In the genomic region with DNA sequence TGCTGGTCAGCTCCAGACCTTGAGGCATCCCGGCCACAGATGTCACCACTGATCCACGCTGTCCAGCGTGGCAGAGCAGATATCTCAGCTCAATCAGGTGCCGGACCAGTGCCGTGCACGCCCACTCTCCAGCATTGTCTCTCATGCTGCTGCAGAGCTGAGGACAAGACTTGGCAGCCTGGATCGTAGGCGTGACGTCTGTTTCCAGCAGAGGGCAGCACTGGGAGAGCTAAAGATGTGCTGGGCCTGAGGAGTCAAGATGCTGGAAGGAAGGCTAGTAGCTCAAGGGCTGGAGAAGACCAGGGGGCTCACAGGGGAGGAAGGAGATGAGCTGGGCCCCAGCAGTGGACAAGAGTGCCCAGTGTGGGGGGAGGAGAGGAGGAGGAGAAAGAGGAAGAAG, we compare ENCODE assay signal across 8 mouse cellular contexts.
DNase-seq lines count a peak whose midpoint lies in the region; ATAC-seq and TF ChIP-seq lines count a peak whose summit lies in the region.

No protein-coding gene starts in this region.

- H3K27me3 ChIP-seq in midbrain, embryonic 10.5 days (ENCODE audit: low read depth, poor library complexity, severe bottlenecking) = peaks cover 45% of the 10 kb centered on the region
- H3K27me3 ChIP-seq in midbrain, embryonic 13.5 days = peaks cover 29% of the 10 kb centered on the region
- no peaks in the 10 kb centered on the region for H3K27me3 ChIP-seq in kidney, adult 2 months (replicated peaks; ENCODE audit: control insufficient read depth, insufficient read depth, low read length)
- H3K27me3 ChIP-seq in liver, adult 2 months (ENCODE audit: control insufficient read depth, insufficient read depth, low read length) = peaks cover 5% of the 10 kb centered on the region; the same call in 1 of the 2 replicates
- peaks cover 21% of the 10 kb centered on the region for H3K27me3 ChIP-seq in neural tube, embryonic 11.5 days (ENCODE audit: control insufficient read depth, insufficient read depth, low read length)
- H3K27me3 ChIP-seq in testis, adult 2 months (ENCODE audit: control insufficient read depth, insufficient read depth, low read length) = no peaks in the 10 kb centered on the region

- TF ChIP-seq POLR2A in kidney, adult 2 months (IDR thresholded peaks at IDR 0.05; ENCODE audit: low read depth, low read length) = no peak
- no peak for TF ChIP-seq POLR2A in liver, adult 2 months (IDR thresholded peaks at IDR 0.05; ENCODE audit: extremely low read depth, insufficient read depth, low read length)
- no peak for TF ChIP-seq POLR2A in testis, adult 2 months (IDR thresholded peaks at IDR 0.05; ENCODE audit: control insufficient read depth, low read depth, low read length)

- peak; percentile 95 for TF ChIP-seq CTCF in kidney, adult 2 months (conservative IDR thresholded peaks at IDR 0.05; ENCODE audit: insufficient read depth, insufficient read length, low read depth, low read length)
- TF ChIP-seq CTCF in liver, adult 2 months (IDR thresholded peaks at IDR 0.05; ENCODE audit: low read depth, low read length) = peak; percentile 96
- TF ChIP-seq CTCF in testis, adult 2 months (IDR thresholded peaks at IDR 0.05; ENCODE audit: control insufficient read depth, insufficient read depth, insufficient replicate concordance, low read depth, low read length) = peak; percentile 87

- no peak overlapping the region for H3K27ac ChIP-seq in midbrain, embryonic 10.5 days (replicated peaks)
- H3K27ac ChIP-seq in midbrain, embryonic 13.5 days = no peak overlapping the region
- no peak overlapping the region for H3K27ac ChIP-seq in kidney, adult 2 months (ENCODE audit: insufficient read depth, low read depth, low read length)
- H3K27ac ChIP-seq in liver, adult 2 months (replicated peaks; ENCODE audit: insufficient read depth, low read depth, low read length) = no peak overlapping the region
- no peak overlapping the region for H3K27ac ChIP-seq in neural tube, embryonic 11.5 days (ENCODE audit: low read depth, low read length)
- H3K27ac ChIP-seq in testis, adult 2 months (ENCODE audit: control insufficient read depth, insufficient read depth, low read depth, low read length) = no peak overlapping the region

- H3K4me1 ChIP-seq in midbrain, embryonic 10.5 days = peaks cover 40% of the 10 kb centered on the region
- H3K4me1 ChIP-seq in midbrain, embryonic 13.5 days (replicated peaks) = peaks cover 50% of the 10 kb centered on the region
- peaks cover 8% of the 10 kb centered on the region; the same call in 1 of the 2 replicates for H3K4me1 ChIP-seq in kidney, adult 2 months (ENCODE audit: control insufficient read depth, insufficient read depth, low read length)
- peaks cover 4% of the 10 kb centered on the region for H3K4me1 ChIP-seq in liver, adult 2 months (ENCODE audit: control insufficient read depth, insufficient read depth, low read length)
- H3K4me1 ChIP-seq in neural tube, embryonic 11.5 days (ENCODE audit: control insufficient read depth, insufficient read depth, low read length) = peaks cover 14% of the 10 kb centered on the region
- H3K4me1 ChIP-seq in testis, adult 2 months (ENCODE audit: control insufficient read depth, insufficient read depth, low read length) = peaks cover 18% of the 10 kb centered on the region

- H3K4me2 ChIP-seq in midbrain, embryonic 13.5 days (replicated peaks) = no peak overlapping the region
- no peak overlapping the region for H3K4me2 ChIP-seq in neural tube, embryonic 11.5 days (ENCODE audit: low read depth)

- no peaks in the 10 kb centered on the region for H3K79me2 ChIP-seq in liver, adult 2 months (ENCODE audit: control insufficient read depth, insufficient read depth, low read length)

- DNase-seq in midbrain, embryonic 10.5 days (ENCODE audit: low spot score) = peak; percentile 84
- DNase-seq in embryo, embryonic 11 days = peak; percentile 87
- DNase-seq in gastrocnemius, postnatal 4 days (ENCODE audit: low spot score in 2 of 2) = peak; percentile 60 to 80
- peak; percentile 82 for DNase-seq in kidney, adult 2 months
- DNase-seq in liver, adult 2 months (ENCODE audit: extremely low read depth, low read depth, low spot score) = peak; percentile 43
- DNase-seq in neural tube, embryonic 11.5 days (ENCODE audit: low spot score) = peak; percentile 85

- H3K36me3 ChIP-seq in midbrain, embryonic 10.5 days = no peaks in the 10 kb centered on the region
- no peaks in the 10 kb centered on the region for H3K36me3 ChIP-seq in midbrain, embryonic 13.5 days
- no peaks in the 10 kb centered on the region for H3K36me3 ChIP-seq in kidney, adult 2 months (ENCODE audit: control insufficient read depth, insufficient read depth, low read length)
- no peaks in the 10 kb centered on the region for H3K36me3 ChIP-seq in liver, adult 2 months (ENCODE audit: control insufficient read depth, insufficient read depth, low read length)
- no peaks in the 10 kb centered on the region for H3K36me3 ChIP-seq in neural tube, embryonic 11.5 days (ENCODE audit: control insufficient read depth, insufficient read depth, low read length)
- H3K36me3 ChIP-seq in testis, adult 2 months (ENCODE audit: control insufficient read depth, insufficient read depth, low read length) = no peaks in the 10 kb centered on the region

- ATAC-seq in midbrain, embryonic 13.5 days = no peak
- ATAC-seq in neural tube, embryonic 11.5 days (ENCODE audit: insufficient read depth, low FRiP score, low TSS enrichment) = no peak

- H3K9ac ChIP-seq in midbrain, embryonic 13.5 days (replicated peaks) = no peak overlapping the region
- H3K9ac ChIP-seq in liver, adult 2 months (ENCODE audit: low read depth, low read length) = no peak overlapping the region
- no peak overlapping the region for H3K9ac ChIP-seq in neural tube, embryonic 11.5 days (ENCODE audit: low read length)

- WGBS in midbrain, embryonic 10.5 days = 14% methylated on average over 9 of the region's 9 CpGs
- WGBS in midbrain, embryonic 13.5 days = 5% methylated on average over 9 of the region's 9 CpGs
- 20% methylated on average over 9 of the region's 9 CpGs for WGBS in kidney, adult 2 months
- 6% methylated on average over 9 of the region's 9 CpGs for WGBS in liver, adult 2 months
- WGBS in neural tube, embryonic 11.5 days = 6% methylated on average over 9 of the region's 9 CpGs

- H3K4me3 ChIP-seq in midbrain, embryonic 10.5 days = no peak overlapping the region
- H3K4me3 ChIP-seq in midbrain, embryonic 13.5 days (replicated peaks) = no peak overlapping the region
- no peak overlapping the region for H3K4me3 ChIP-seq in kidney, adult 2 months (ENCODE audit: insufficient read depth, low read depth, low read length)
- no peak overlapping the region for H3K4me3 ChIP-seq in liver, adult 2 months (ENCODE audit: insufficient read depth, low read depth, low read length)
- H3K4me3 ChIP-seq in neural tube, embryonic 11.5 days (ENCODE audit: low read depth, low read length) = no peak overlapping the region
- H3K4me3 ChIP-seq in testis, adult 2 months (ENCODE audit: control insufficient read depth, low read depth, low read length) = no peak overlapping the region

- H3K9me3 ChIP-seq in midbrain, embryonic 10.5 days (replicated peaks) = no peaks in the 10 kb centered on the region
- no peaks in the 10 kb centered on the region for H3K9me3 ChIP-seq in midbrain, embryonic 13.5 days
- no peaks in the 10 kb centered on the region for H3K9me3 ChIP-seq in neural tube, embryonic 11.5 days (ENCODE audit: control insufficient read depth, low read length)
